Mouse (Mus musculus) heart, embryonic 14.5 days (tissue): ENCODE measurements around the gene Zfhx2. TPM values are rescaled to one million over a fixed set of nuclear protein-coding genes. Genes with fewer than 3 reads are reported as not detected.

Source experiments
- ATAC-seq: fragments of 200-750 bp; cut with Nextera tagmentation; 2 replicates; pipeline ENCODE4 v1.8.0; 2017; ENCODE audit warnings: low read depth, moderate TSS enrichment; ENCODE audit not compliant: insufficient number of reproducible peaks, insufficient read depth, low FRiP score
- H3K27ac ChIP-seq, 2 experiments: fragments of 200-500 bp in 1 of 2; fragments of 300-500 bp in 1 of 2; sonication (generic) in 1 of 2; replicated peaks in 1 of 2; 2 replicates each; pipeline ENCODE4 v1.5.1; 2012 to 2014; ENCODE audit warnings: low read depth in 2 of 2, low read length in 2 of 2, control low read depth in 1 of 2, mild to moderate bottlenecking in 1 of 2, mixed read lengths in 1 of 2; ENCODE audit not compliant: control insufficient read depth in 1 of 2, insufficient read depth in 1 of 2
- H3K27me3 ChIP-seq: fragments of 300-500 bp; sonication (generic); 2 replicates; pipeline ENCODE4 v1.6.1; 2014; ENCODE audit warnings: mild to moderate bottlenecking, low read length, control low read depth; ENCODE audit not compliant: control insufficient read depth, insufficient read depth
- H3K36me3 ChIP-seq: fragments of 300-500 bp; sonication (generic); 2 replicates; pipeline ENCODE4 v1.6.1; 2014; ENCODE audit warnings: mild to moderate bottlenecking, control low read depth, low read length, mixed read lengths; ENCODE audit not compliant: control insufficient read depth, insufficient read depth
- H3K4me1 ChIP-seq, 2 experiments: fragments of 200-500 bp in 1 of 2; fragments of 300-500 bp in 1 of 2; sonication (generic) in 1 of 2; 2 replicates each; pipeline ENCODE4 v1.6.1; 2012 to 2014; ENCODE audit warnings: low read length in 2 of 2, control low read depth in 1 of 2, mixed read lengths in 1 of 2; ENCODE audit not compliant: control insufficient read depth in 2 of 2, insufficient read depth in 2 of 2
- H3K4me2 ChIP-seq: fragments of 300-500 bp; sonication (generic); 2 replicates; pipeline ENCODE4 v1.6.1; 2014; ENCODE audit warnings: mild to moderate bottlenecking, low read length
- H3K4me3 ChIP-seq, 2 experiments: fragments of 200-500 bp in 1 of 2; fragments of 300-500 bp in 1 of 2; sonication (generic) in 1 of 2; 2 replicates each; pipeline ENCODE4 v1.5.1; 2012 to 2014; ENCODE audit warnings: low read length in 2 of 2, mild to moderate bottlenecking in 2 of 2, control low read depth in 1 of 2, low read depth in 1 of 2, moderate library complexity in 1 of 2; ENCODE audit not compliant: control insufficient read depth in 1 of 2, insufficient read depth in 1 of 2
- H3K9ac ChIP-seq: fragments of 300-500 bp; sonication (generic); 2 replicates; pipeline ENCODE4 v1.6.1; 2014; ENCODE audit warnings: mild to moderate bottlenecking, low read length
- H3K9me3 ChIP-seq: fragments of 300-500 bp; sonication (generic); 2 replicates; pipeline ENCODE4 v1.6.1; 2016; ENCODE audit warnings: low read length, control low read depth; ENCODE audit not compliant: control insufficient read depth
- WGBS: fragments of 180-500 bp; shearing (Covaris S2); extraction: QIAGEN DNeasy Blood & Tissue Kit; methylation state at CpG from one replicate; pipeline ENCODE4 v1.1.7; 2014; 5-methylcytosine and 5-hydroxymethylcytosine counted together
- polyA plus RNA-seq: library from polyadenylated mRNA; unstranded; fragments of >200 nt; fragmentation: Nextera tagmentation; extraction: Ambion mirVana; gene quantifications from 2 replicates; pipeline ENCODE4 v1.2.1, GENCODE M21; 2014

Gene Zfhx2
- polyA plus RNA-seq, 1 experiment from 2014 or later = 2.6 TPM

GRCm38 (mm10) chr14:55032695-55033225 lies 59.4 kb downstream of the Zfhx2 start:
- Histone ChIP-seq H3K27me3 (peaks cover 3% of the 10 kb centered on the region; the same call in 1 of the 2 replicates), H3K9ac (no peak overlapping the region), H3K9me3 (no peaks in the 10 kb centered on the region), H3K27ac (no peak overlapping the region), H3K4me3 (no peak overlapping the region), H3K4me1 (no peaks in the 10 kb centered on the region; a peak in 1 of 4 replicates), H3K36me3 (no peaks in the 10 kb centered on the region), H3K4me2 (no peak overlapping the region)
- 43% methylated on average over 19 of the region's 19 CpGs for WGBS
- ATAC-seq = no peak

GRCm38 (mm10) chr14:55029034-55029698 lies 63.0 kb downstream of the Zfhx2 start:
- ATAC-seq = no peak
- Histone ChIP-seq H3K4me1 (peaks cover 0 to 4% of the 10 kb centered on the region in 2 experiments; a peak in 2 of 4 replicates), H3K27ac (no peak overlapping the region), H3K9ac (no peak overlapping the region), H3K9me3 (no peaks in the 10 kb centered on the region), H3K36me3 (peaks cover 13% of the 10 kb centered on the region), H3K4me2 (no peak overlapping the region), H3K27me3 (peaks cover 3% of the 10 kb centered on the region; the same call in 1 of the 2 replicates), H3K4me3 (no peak overlapping the region)
- 6% methylated on average over 11 of the region's 11 CpGs for WGBS

- Histone ChIP-seq H3K27me3 (peaks cover 3% of the 10 kb centered on the region; the same call in 1 of the 2 replicates), H3K9me3 (no peaks in the 10 kb centered on the region), H3K4me3 (no peak overlapping the region), H3K9ac (no peak overlapping the region), H3K4me2 (no peak overlapping the region), H3K27ac (no peak overlapping the region), H3K36me3 (peaks cover 20% of the 10 kb centered on the region), H3K4me1 (peaks cover 0 to 4% of the 10 kb centered on the region in 2 experiments; a peak in 2 of 4 replicates)
- 7% methylated on average over 5 of the region's 5 CpGs for WGBS
- no peak for ATAC-seq
Measured at GRCm38 (mm10) chr14:55028333-55028835, 63.7 kb downstream of the Zfhx2 start.

GRCm38 (mm10) chr14:55027653-55028052 lies 64.5 kb downstream of the Zfhx2 start:
- Histone ChIP-seq H3K27ac (no peak overlapping the region), H3K27me3 (peaks cover 3% of the 10 kb centered on the region; the same call in 1 of the 2 replicates), H3K4me3 (no peak overlapping the region), H3K36me3 (peaks cover 28% of the 10 kb centered on the region), H3K9ac (no peak overlapping the region), H3K4me2 (no peak overlapping the region), H3K9me3 (no peaks in the 10 kb centered on the region), H3K4me1 (peaks cover 0 to 4% of the 10 kb centered on the region in 2 experiments; a peak in 2 of 4 replicates)
- 27% methylated on average over 6 of the region's 6 CpGs for WGBS
- no peak for ATAC-seq

- Histone ChIP-seq H3K9ac (no peak overlapping the region), H3K4me2 (no peak overlapping the region), H3K4me3 (no peak overlapping the region), H3K36me3 (peaks cover 32% of the 10 kb centered on the region), H3K9me3 (no peaks in the 10 kb centered on the region), H3K4me1 (peaks cover 0 to 4% of the 10 kb centered on the region in 2 experiments; a peak in 2 of 4 replicates), H3K27ac (no peak overlapping the region), H3K27me3 (peaks cover 3% of the 10 kb centered on the region; the same call in 1 of the 2 replicates)
- no peak for ATAC-seq
- 5% methylated on average over 5 of the region's 5 CpGs for WGBS
Measured at GRCm38 (mm10) chr14:55027251-55027650, 64.9 kb downstream of the Zfhx2 start.

- Histone ChIP-seq H3K27me3 (peaks cover 3% of the 10 kb centered on the region; the same call in 1 of the 2 replicates), H3K27ac (no peak overlapping the region), H3K4me2 (no peak overlapping the region), H3K4me1 (peaks cover 0 to 4% of the 10 kb centered on the region in 2 experiments; a peak in 2 of 4 replicates), H3K9me3 (no peaks in the 10 kb centered on the region), H3K9ac (no peak overlapping the region), H3K4me3 (no peak overlapping the region), H3K36me3 (peaks cover 49% of the 10 kb centered on the region)
- no peak for ATAC-seq
- WGBS = 75% methylated on average over 5 of the region's 5 CpGs
Measured at GRCm38 (mm10) chr14:55025527-55025926, 66.6 kb downstream of the Zfhx2 start.

GRCm38 (mm10) chr14:55024236-55024635 lies 67.9 kb downstream of the Zfhx2 start:
- H3K36me3 ChIP-seq = peaks cover 59% of the 10 kb centered on the region
- no peaks in the 10 kb centered on the region for H3K27me3 ChIP-seq
- ATAC-seq = no peak
- H3K4me3 ChIP-seq = no peak overlapping the region
- peaks cover 0 to 4% of the 10 kb centered on the region in 2 experiments; a peak in 2 of 4 replicates for H3K4me1 ChIP-seq
- H3K9ac ChIP-seq = no peak overlapping the region
- no peak overlapping the region for H3K27ac ChIP-seq
- no peaks in the 10 kb centered on the region for H3K9me3 ChIP-seq
- 62% methylated on average over 7 of the region's 7 CpGs for WGBS
- H3K4me2 ChIP-seq = no peak overlapping the region
